ENCODE assay signal across 9 mouse cellular contexts in the genomic region with DNA sequence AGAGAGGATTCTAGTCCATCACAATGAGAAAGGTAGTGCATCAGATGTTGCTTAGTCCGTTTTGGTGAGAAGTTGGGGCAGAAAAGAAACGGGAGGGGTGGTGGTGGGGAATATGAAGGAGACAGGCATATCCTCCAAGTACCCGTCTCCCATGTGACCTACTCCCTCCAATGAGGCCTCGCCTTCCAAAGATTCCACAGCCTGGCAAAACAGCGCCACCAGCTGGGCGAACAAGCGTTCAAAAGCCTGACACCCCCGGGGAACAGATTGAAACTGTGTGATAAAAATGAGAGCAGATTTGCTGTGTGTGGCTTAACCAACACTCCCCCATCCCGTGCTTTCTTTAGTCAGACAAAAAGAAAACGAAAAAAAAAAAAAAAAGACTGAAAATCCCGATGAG. TPM values are rescaled to one million over a fixed set of nuclear protein-coding genes. Genes with fewer than 3 reads are reported as not detected.
DNase-seq lines count a peak whose midpoint lies in the region; ATAC-seq and TF ChIP-seq lines count a peak whose summit lies in the region.
"Had no signal": no experiment of that assay in that cellular context is flagged by ENCODE, and none has a peak within 500 bp of the region (broad histone marks: within the 10 kb centered on the region; RNA-seq: fewer than 3 reads in every experiment).

No protein-coding gene starts in this region.

- 84% methylated on average over 11 of the region's 11 CpGs for WGBS in thymus, adult 2 months
- WGBS in heart, embryonic 13.5 days, result 57% methylated on average over 11 of the region's 11 CpGs
- WGBS in liver, embryonic 14.5 days (ENCODE audit: insufficient replicate concordance), result 50% methylated on average over 11 of the region's 11 CpGs

- H3K36me3 ChIP-seq in thymus, adult 2 months (ENCODE audit: control insufficient read depth, insufficient read depth, low read length), result no peaks in the 10 kb centered on the region
- H3K36me3 ChIP-seq in heart, embryonic 13.5 days, result no peaks in the 10 kb centered on the region
- no peaks in the 10 kb centered on the region for H3K36me3 ChIP-seq in liver, embryonic 14.5 days (replicated peaks; ENCODE audit: control insufficient read depth, insufficient read depth, low read depth)

- TF ChIP-seq CTCF in thymus, adult 2 months (IDR thresholded peaks at IDR 0.05; ENCODE audit: borderline replicate concordance, control insufficient read depth, extremely low read depth, insufficient read depth, low read length, poor library complexity), result no peak
- peak; percentile 52 for TF ChIP-seq CTCF in liver, embryonic 14.5 days (IDR thresholded peaks at IDR 0.05; ENCODE audit: low read depth)

- TF ChIP-seq EP300 in liver, embryonic 14.5 days (IDR thresholded peaks at IDR 0.05; ENCODE audit: low read depth), result no peak

- no peaks in the 10 kb centered on the region for H3K4me1 ChIP-seq in thymus, adult 2 months (replicated peaks; ENCODE audit: control insufficient read depth, insufficient read depth, low read length)
- H3K4me1 ChIP-seq in heart, embryonic 13.5 days, result peaks cover 86% of the 10 kb centered on the region
- H3K4me1 ChIP-seq in liver, embryonic 14.5 days (replicated peaks; ENCODE audit: control insufficient read depth in 2 of 2, insufficient read depth in 2 of 2, low read length in 1 of 2), result no peaks in the 10 kb centered on the region

- 0 out of 2 replicates have a peak, but pooled peaks cover 4% of the 10 kb centered on the region for H3K27me3 ChIP-seq in thymus, adult 2 months (ENCODE audit: control insufficient read depth, insufficient read depth, low read length)
- no peaks in the 10 kb centered on the region for H3K27me3 ChIP-seq in heart, embryonic 13.5 days (replicated peaks)
- no peaks in the 10 kb centered on the region for H3K27me3 ChIP-seq in liver, embryonic 14.5 days (ENCODE audit: control insufficient read depth, insufficient read depth, low read length)

- no peak for ATAC-seq in heart, embryonic 13.5 days (ENCODE audit: extremely low read depth, insufficient number of reproducible peaks, low FRiP score, low TSS enrichment)
- ATAC-seq in liver, embryonic 14.5 days (ENCODE audit: insufficient read depth), result no peak
- ATAC-seq in erythroblast, adult 5-6 weeks (replicated peaks; ENCODE audit: low FRiP score, poor library complexity, severe bottlenecking), result no peak

- H3K4me2 ChIP-seq in heart, embryonic 13.5 days, result no peak overlapping the region
- H3K4me2 ChIP-seq in liver, embryonic 14.5 days (ENCODE audit: low read depth), result no peak overlapping the region

- no peaks in the 10 kb centered on the region for H3K9me3 ChIP-seq in heart, embryonic 13.5 days
- H3K9me3 ChIP-seq in liver, embryonic 14.5 days (ENCODE audit: control insufficient read depth, low read length), result no peaks in the 10 kb centered on the region

- peak; percentile 33 for DNase-seq in embryo, embryonic 10.5 days (ENCODE audit: low spot score)
- no peak for DNase-seq in embryo, embryonic 9.5 days (ENCODE audit: extremely low spot score)
- DNase-seq in thymus, adult 2 months, result peak; percentile 8
- DNase-seq in thymus, postnatal 10 days (ENCODE audit: low spot score in 2 of 2), result no peak
- DNase-seq in liver, embryonic 14.5 days (ENCODE audit: low read depth in 3 of 3, low spot score in 3 of 3), result no peak
- peak; percentile 26 for DNase-seq in telencephalon, adult 2 months (ENCODE audit: low read depth, low spot score)

- H3K4me3 ChIP-seq in thymus, adult 2 months (ENCODE audit: control insufficient read depth, insufficient read depth, low read length), result no peak overlapping the region
- H3K4me3 ChIP-seq in heart, embryonic 13.5 days, result no peak overlapping the region
- no peak overlapping the region for H3K4me3 ChIP-seq in liver, embryonic 14.5 days (ENCODE audit: insufficient read depth in 1 of 2, low read depth in 2 of 2, low read length in 2 of 2)
- H3K4me3 ChIP-seq: myocyte had no signal

- TF ChIP-seq POLR2A in thymus, adult 2 months (IDR thresholded peaks at IDR 0.05; ENCODE audit: control insufficient read depth, extremely low read depth, insufficient read depth, low read length, poor library complexity), result no peak

- H3K27ac ChIP-seq in thymus, adult 2 months (ENCODE audit: control insufficient read depth, insufficient read depth, low read length), result no peak overlapping the region
- peak overlapping the region; percentile 89 for H3K27ac ChIP-seq in heart, embryonic 13.5 days (replicated peaks)
- H3K27ac ChIP-seq in liver, embryonic 14.5 days, result no peak overlapping the region

- H3K9ac ChIP-seq in heart, embryonic 13.5 days, result no peak overlapping the region
- no peak overlapping the region for H3K9ac ChIP-seq in liver, embryonic 14.5 days (replicated peaks)

RNA-seq across cellular contexts. Expression of gene Lpar3, which starts 56.7 kb away (rescaled TPM):
- 1.9 and 2.3 TPM in 2 replicates for polyA plus RNA-seq in thymus, adult 2 months (2012; rRNA removed)
- 44.7 and 49.7 TPM in 2 replicates for polyA plus RNA-seq in heart, embryonic 13.5 days (2015; fragmentation: Nextera tagmentation; extraction: Ambion mirVana)
- polyA plus RNA-seq in liver, embryonic 14.5 days (2012; rRNA removed), result 0.02 TPM in 1 of 2 replicates, not detected in the other
- polyA plus RNA-seq in liver, embryonic 14.5 days (2014; fragmentation: Nextera tagmentation; extraction: Ambion mirVana), result 0.06 TPM in 1 of 2 replicates, not detected in the other
- total RNA-seq in erythroblast, adult 5-6 weeks (2015; ENCODE audit: low replicate concordance), result not detected in 2 replicates
- not detected in 2 replicates for total RNA-seq in erythroblast, adult 5-6 weeks (2017; ENCODE audit: low replicate concordance)

Comparison
In these comparisons a context has a peak if more than half of its experiments do, and no peak if none do; other contexts are left out.
1. DNase-seq: peak in embryo, embryonic 10.5 days (single experiment), thymus, adult 2 months (single experiment) and telencephalon, adult 2 months (single experiment); none in embryo, embryonic 9.5 days (single experiment), thymus, postnatal 10 days (0 of 2) and liver, embryonic 14.5 days (0 of 3).
2. RNA of gene Lpar3, which starts 56.7 kb away (polyA plus RNA-seq): 44.7 to 49.7 TPM in heart, embryonic 13.5 days; 1.9 to 2.3 TPM in thymus, adult 2 months and 0.02 to 0.06 TPM in liver, embryonic 14.5 days; every median in the first group is over 10 times any median in the second.